Mouse (Mus musculus) ES-E14 (cell line): ENCODE measurements around the gene Cd247.

Experiments used
- ZC3H11A ChIP-seq: IDR thresholded peaks from 2 replicates; pipeline ENCODE4 v1.6.1; 2012; ENCODE audit warnings: low read depth, mild to moderate bottlenecking, inconsistent platforms, low read length, borderline replicate concordance
- ZNF384 ChIP-seq: IDR thresholded peaks from 2 replicates; pipeline ENCODE4 v1.6.1; 2012; ENCODE audit warnings: low read depth, low read length, inconsistent platforms

DNA sequence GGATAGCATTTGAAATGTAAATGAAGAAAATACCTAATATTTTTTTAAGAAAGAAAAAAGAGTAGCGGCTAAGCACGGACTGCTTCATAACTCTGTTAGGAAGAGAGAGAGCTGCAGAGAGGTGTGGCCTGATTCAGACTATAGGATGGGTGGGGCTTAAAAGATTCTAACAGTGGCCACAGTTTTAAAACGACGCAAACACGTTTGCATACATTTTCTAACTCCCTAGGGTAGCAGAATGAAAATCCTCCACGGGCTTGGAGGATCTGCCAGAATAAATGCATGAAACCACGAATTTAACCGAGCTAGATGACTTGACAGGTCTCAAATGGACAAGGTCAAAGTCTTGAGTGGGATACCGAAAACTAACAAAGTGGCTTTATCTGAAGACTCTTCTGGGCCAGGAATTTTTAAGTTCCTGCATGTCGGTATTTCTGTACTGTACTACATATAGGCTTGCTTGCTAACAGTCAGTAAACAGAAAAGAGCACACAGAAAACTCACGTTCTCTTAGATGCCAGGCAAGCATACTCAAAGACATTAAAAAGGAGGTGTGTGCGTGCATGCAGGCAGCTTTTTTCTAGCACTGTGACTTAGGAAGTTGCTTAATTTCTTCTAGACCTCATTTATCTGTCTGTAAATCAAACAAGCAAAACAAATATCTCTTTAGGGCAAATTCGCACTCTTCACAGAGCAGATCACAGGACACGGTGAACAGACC, 25.4 kb upstream of the Cd247 start:
- TF ChIP-seq ZC3H11A (no peak), ZNF384 (no peak)
